Comparison of ENCODE assay signal across 18 mouse cellular contexts in the genomic region with DNA sequence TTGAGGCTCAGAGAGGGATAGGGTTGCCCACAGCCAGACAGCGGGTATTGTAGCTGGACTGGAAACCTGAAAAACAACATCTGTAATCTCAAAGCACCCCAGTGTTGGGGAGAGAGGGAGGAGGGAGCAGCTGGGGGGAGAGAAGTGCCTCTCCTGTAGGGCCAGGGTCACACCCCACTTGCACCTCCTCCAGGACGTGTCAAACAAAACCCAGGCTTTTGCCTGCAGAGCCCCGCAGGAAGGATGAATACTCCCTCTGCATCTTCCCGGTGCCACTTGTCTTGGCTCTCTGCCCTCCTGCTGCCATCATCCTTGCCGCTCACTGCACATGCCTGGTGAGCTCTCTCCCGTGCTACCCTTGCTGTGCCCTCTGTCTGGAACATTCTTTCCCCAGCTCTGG. TPM values are rescaled to one million over a fixed set of nuclear protein-coding genes. Genes with fewer than 3 reads are reported as not detected.
DNase-seq lines count a peak whose midpoint lies in the region; ATAC-seq and TF ChIP-seq lines count a peak whose summit lies in the region.
"Had no signal": no experiment of that assay in that cellular context is flagged by ENCODE, and none has a peak within 500 bp of the region (broad histone marks: within the 10 kb centered on the region; RNA-seq: fewer than 3 reads in every experiment).

No protein-coding gene starts in this region.

- H3K27me3 ChIP-seq in heart, embryonic 13.5 days (replicated peaks) = 0 out of 2 replicates have a peak, but pooled peaks cover 3% of the 10 kb centered on the region
- no peaks in the 10 kb centered on the region for H3K27me3 ChIP-seq in ES-Bruce4 (ENCODE audit: control insufficient read depth, insufficient read depth, low read length, poor library complexity, severe bottlenecking)
- no peaks in the 10 kb centered on the region for H3K27me3 ChIP-seq in Patski
- no peaks in the 10 kb centered on the region for H3K27me3 ChIP-seq in intestine, embryonic 15.5 days (replicated peaks)
- H3K27me3 ChIP-seq: limb, embryonic 15.5 days had no signal

- TF ChIP-seq EP300 in ES-Bruce4 (IDR thresholded peaks at IDR 0.05; ENCODE audit: insufficient read depth, low read depth, low read length) = peak; percentile 75

- no peak for ATAC-seq in heart, embryonic 13.5 days (ENCODE audit: extremely low read depth, insufficient number of reproducible peaks, low FRiP score, low TSS enrichment)
- ATAC-seq in Patski = peak; percentile 39
- peak; percentile 29 for ATAC-seq in intestine, embryonic 15.5 days
- ATAC-seq: inflammation-experienced regulatory T-cells, adult 6 months had no signal

- in situ Hi-C loops in Patski (cut with MboI; ENCODE audit: low pct_unique_long_range_greater_than_20kb) = no loop called here

- POLR2A ChIA-PET in Patski (lab: Charles Lee) = interaction anchor here (1.3 kb wide), 1 partner anchor 10 kb away, joined by 7 read pairs; the partner anchor contains the start of gene Rps6ka1

- TF ChIP-seq CTCF in ES-Bruce4 (IDR thresholded peaks at IDR 0.05; ENCODE audit: low read depth, low read length) (no peak), Patski (IDR thresholded peaks at IDR 0.05) (no peak)

- CTCF ChIA-PET in Patski (lab: Charles Lee) = interaction anchor here (2.9 kb wide), 1 partner anchor 13 kb away, joined by 11 read pairs; no protein-coding TSS in a partner anchor

- peak; percentile 38 for TF ChIP-seq POLR2A in ES-Bruce4 (IDR thresholded peaks at IDR 0.05; ENCODE audit: insufficient read depth, low read length)

- DNase-seq in heart, adult 8-10 months (ENCODE audit: low spot score) = no peak
- DNase-seq in Patski (ENCODE audit: low read depth, low spot score) = no peak
- no peak for DNase-seq in layer of hippocampus, adult 8-10 months (ENCODE audit: low spot score in 2 of 2)
- DNase-seq in layer of hippocampus, adult 9-11 months = no peak
- no peak for DNase-seq in spleen, postnatal 10 days (ENCODE audit: low spot score in 2 of 2)
- DNase-seq: adrenal gland, adult 2 months; embryo, embryonic 11 days; heart, adult 2 months; heart, postnatal 4 days; kidney, postnatal 14 days; lung, adult 18-20 months; right cerebral cortex, adult 18-20 months; thymus, postnatal 25 days had no signal

- no peak overlapping the region for H3K4me2 ChIP-seq in heart, embryonic 13.5 days
- H3K4me2 ChIP-seq in intestine, embryonic 15.5 days (replicated peaks) = no peak overlapping the region
- H3K4me2 ChIP-seq: limb, embryonic 15.5 days had no signal

- no peaks in the 10 kb centered on the region for H3K9me3 ChIP-seq in heart, embryonic 13.5 days
- no peaks in the 10 kb centered on the region for H3K9me3 ChIP-seq in ES-Bruce4 (replicated peaks; ENCODE audit: control insufficient read depth, insufficient read depth, low read length, poor library complexity, severe bottlenecking)
- no peaks in the 10 kb centered on the region for H3K9me3 ChIP-seq in intestine, embryonic 15.5 days
- H3K9me3 ChIP-seq: limb, embryonic 15.5 days had no signal

- no peak overlapping the region for H3K4me3 ChIP-seq in heart, embryonic 13.5 days
- H3K4me3 ChIP-seq in ES-Bruce4 (ENCODE audit: low read depth, low read length) = peak overlapping the region; percentile 65
- H3K4me3 ChIP-seq in intestine, embryonic 15.5 days (replicated peaks) = no peak overlapping the region
- H3K4me3 ChIP-seq: heart, adult 2 months; limb, embryonic 15.5 days had no signal

- no peaks in the 10 kb centered on the region for H3K36me3 ChIP-seq in heart, embryonic 13.5 days
- no peaks in the 10 kb centered on the region for H3K36me3 ChIP-seq in ES-Bruce4 (ENCODE audit: control insufficient read depth, insufficient read depth, low read length, poor library complexity, severe bottlenecking)
- no peaks in the 10 kb centered on the region for H3K36me3 ChIP-seq in intestine, embryonic 15.5 days
- H3K36me3 ChIP-seq: limb, embryonic 15.5 days had no signal

- H3K9ac ChIP-seq in heart, embryonic 13.5 days = 0 out of 2 replicates have a peak overlapping the region, but pooled peaks have one; percentile 21
- H3K9ac ChIP-seq in ES-Bruce4 (ENCODE audit: low read depth, poor library complexity, severe bottlenecking) = peak overlapping the region; percentile 86
- no peak overlapping the region for H3K9ac ChIP-seq in intestine, embryonic 15.5 days
- H3K9ac ChIP-seq: limb, embryonic 15.5 days had no signal

- peaks cover 12% of the 10 kb centered on the region for H3K4me1 ChIP-seq in heart, embryonic 13.5 days
- peaks cover 4% of the 10 kb centered on the region for H3K4me1 ChIP-seq in ES-Bruce4 (ENCODE audit: control insufficient read depth, insufficient read depth, low read length)
- H3K4me1 ChIP-seq in intestine, embryonic 15.5 days (replicated peaks) = peaks cover 10% of the 10 kb centered on the region

- H3K27ac ChIP-seq in heart, embryonic 13.5 days (replicated peaks) = no peak overlapping the region
- H3K27ac ChIP-seq in ES-Bruce4 (ENCODE audit: insufficient read depth, low read length) = peak overlapping the region; percentile 91
- H3K27ac ChIP-seq in intestine, embryonic 15.5 days = 0 out of 2 replicates have a peak overlapping the region, but pooled peaks have one; percentile 40
- H3K27ac ChIP-seq: heart, adult 2 months; limb, embryonic 15.5 days had no signal

- 17% methylated on average over 6 of the region's 6 CpGs for WGBS in heart, embryonic 13.5 days
- WGBS in intestine, embryonic 15.5 days = 26% methylated on average over 6 of the region's 6 CpGs

RNA-seq across cellular contexts. Expression of gene Rps6ka1, which starts 10.6 kb away (rescaled TPM):
- 18.3 and 18.9 TPM in 2 replicates for polyA plus RNA-seq in heart, embryonic 13.5 days (2015; fragmentation: Nextera tagmentation; extraction: Ambion mirVana)
- 1 to 10 TPM; 4.0 to 6.5 (median 4.7) TPM for total RNA-seq in heart, adult 8-10 months (2022)
- polyA plus RNA-seq in ES-Bruce4 (2011; ENCODE audit: insufficient read depth, insufficient read length, low read depth, missing spikeins) = 73.2 and 86.4 TPM in 2 replicates
- 58.1 TPM for polyA plus RNA-seq in Patski (2021)
- polyA plus RNA-seq in intestine, embryonic 15.5 days (2015; fragmentation: Nextera tagmentation; extraction: Ambion mirVana) = 124 and 133 TPM in 2 replicates
- total RNA-seq in layer of hippocampus, adult 8-10 months (2022) = 10 to 100 TPM; 12.6 to 27.6 (median 19.4) TPM
